Mouse (Mus musculus): ENCODE measurements around the gene Pinlyp. TPM values are rescaled to one million over a fixed set of nuclear protein-coding genes. Genes with fewer than 3 reads are reported as not detected.

Gene Pinlyp
- polyA plus RNA-seq, 1 experiment from 2014 or later = not detected

DNA sequence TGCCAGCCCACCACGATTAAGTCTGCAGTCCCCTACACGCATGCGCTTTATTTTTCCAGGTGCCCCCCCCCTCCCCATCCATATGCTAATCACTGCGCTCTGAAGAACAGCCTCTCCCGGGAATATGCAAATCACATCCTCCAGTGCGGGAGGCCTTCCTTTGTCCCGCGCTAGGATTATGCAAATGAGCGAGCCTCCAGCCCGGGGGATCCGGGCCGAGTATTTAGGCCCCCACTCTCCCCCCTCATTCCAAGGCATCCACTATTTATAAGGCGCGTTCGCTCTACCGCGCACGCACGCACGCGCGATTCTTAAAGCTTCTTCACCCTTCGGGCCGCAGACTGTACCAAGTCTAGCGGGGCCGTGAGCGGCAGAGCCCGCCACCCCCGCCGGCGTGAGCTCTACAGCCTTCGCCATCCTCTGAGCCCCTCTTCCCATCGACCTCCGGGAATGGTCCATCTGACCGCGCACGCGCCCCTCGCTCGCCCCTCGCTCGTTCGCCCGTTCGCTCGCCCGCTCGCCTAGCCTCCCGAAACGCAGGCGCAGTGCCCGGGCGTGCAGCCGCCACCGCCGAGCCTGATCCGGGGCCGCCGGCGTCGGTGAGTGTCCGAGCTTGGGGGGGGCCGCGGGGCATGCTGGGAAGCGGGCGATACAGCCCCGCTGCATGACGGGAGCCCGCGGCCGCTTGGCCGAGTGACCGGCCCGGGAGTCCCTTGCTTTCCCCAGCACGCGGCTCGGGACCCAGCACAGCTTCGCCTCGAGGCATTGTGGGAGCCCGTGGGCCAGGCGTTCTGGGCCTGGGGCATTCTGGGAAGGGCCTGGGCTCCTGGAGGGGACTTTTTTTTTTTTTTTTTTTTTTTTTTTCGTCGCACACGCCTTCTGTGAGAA lies 38.8 kb downstream of the Pinlyp start, which contains the start of gene Zfp428:
Zfp428 (plus strand) TSS at position 169 of the 888 bp plus-strand sequence.
- Histone ChIP-seq H3K4me1 (ENCODE audit: control insufficient read depth, insufficient read depth, low read length) (peaks cover 25% of the 10 kb centered on the region), H3K27ac (ENCODE audit: low read depth, low read length) (peak within 1 kb of the TSS; percentile 99), H3K9me3 (ENCODE audit: control insufficient read depth, low read length) (no peaks in the 10 kb centered on the region), H3K9ac (replicated peaks; ENCODE audit: low read depth, low read length) (peak within 1 kb of the TSS; percentile 89), H3K4me3 (ENCODE audit: low read depth, low read length) (peak within 1 kb of the TSS; percentile 72), H3K27me3 (ENCODE audit: control insufficient read depth, insufficient read depth, low read length) (no peaks in the 10 kb centered on the region), H3K36me3 (ENCODE audit: control insufficient read depth, insufficient read depth, low read length) (peaks cover 7% of the 10 kb centered on the region; the same call in 1 of the 2 replicates), H3K4me2 (ENCODE audit: low read depth, low read length) (peak within 1 kb of the TSS; percentile 66)
- peak; percentile 92 for ATAC-seq (ENCODE audit: low read depth)
- whole genome bisulfite sequencing = under 1% methylated on average over 83 of the region's 84 CpGs

DNA sequence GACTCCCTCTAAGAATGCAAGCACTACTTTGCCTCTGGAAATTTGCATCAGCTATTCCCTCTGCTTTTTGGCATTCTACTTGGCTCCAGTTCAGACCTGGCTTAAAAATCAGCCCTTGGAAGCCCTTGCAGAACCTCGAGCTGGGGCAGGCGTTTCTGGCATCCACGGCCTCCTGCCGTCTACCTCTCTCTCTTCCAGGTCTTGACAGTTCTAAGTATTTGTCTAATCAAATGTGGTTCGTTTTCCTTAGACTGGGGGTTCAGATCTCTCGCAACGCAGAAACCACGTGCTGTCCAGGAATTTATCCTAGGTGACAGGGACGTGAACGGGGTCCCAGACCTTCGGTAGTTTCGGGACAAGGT lies 39.5 kb downstream of the Pinlyp start:
- Histone ChIP-seq H3K27me3 (ENCODE audit: control insufficient read depth, insufficient read depth, low read length) (no peaks in the 10 kb centered on the region), H3K4me1 (ENCODE audit: control insufficient read depth, insufficient read depth, low read length) (peaks cover 25% of the 10 kb centered on the region), H3K27ac (ENCODE audit: low read depth, low read length) (peak overlapping the region; percentile 99), H3K4me3 (ENCODE audit: low read depth, low read length) (peak overlapping the region; percentile 72), H3K4me2 (ENCODE audit: low read depth, low read length) (peak overlapping the region; percentile 66), H3K9me3 (ENCODE audit: control insufficient read depth, low read length) (no peaks in the 10 kb centered on the region), H3K9ac (replicated peaks; ENCODE audit: low read depth, low read length) (peak overlapping the region; percentile 89), H3K36me3 (ENCODE audit: control insufficient read depth, insufficient read depth, low read length) (peaks cover 13% of the 10 kb centered on the region; the same call in 1 of the 2 replicates)
- 0 out of 2 replicates have a peak, but pooled peaks have one; percentile 6 for ATAC-seq (ENCODE audit: low read depth)
- WGBS = under 1% methylated on average over 12 of the region's 12 CpGs

DNA sequence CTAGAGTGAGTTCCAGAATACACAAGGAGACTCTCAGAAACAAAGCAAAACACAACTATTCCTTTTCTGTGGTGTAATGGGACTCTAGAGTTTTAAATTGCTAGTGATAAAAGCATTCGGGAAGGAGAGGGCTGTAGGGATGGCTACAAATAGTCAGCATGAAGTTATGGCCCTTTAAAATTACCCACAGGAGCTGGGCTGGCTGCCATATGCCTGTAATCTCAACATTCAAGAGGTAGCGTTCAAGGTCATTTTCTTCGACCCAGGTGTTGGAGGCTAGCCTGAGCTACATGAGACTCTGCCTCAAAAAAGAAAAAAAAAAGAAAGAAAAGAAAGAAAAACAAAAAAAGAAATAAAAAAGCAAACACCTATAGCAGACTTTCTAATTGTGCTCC lies 39.9 kb downstream of the Pinlyp start:
- H3K9me3 ChIP-seq (ENCODE audit: control insufficient read depth, low read length) = no peaks in the 10 kb centered on the region
- H3K27ac ChIP-seq (ENCODE audit: low read depth, low read length) = peak overlapping the region; percentile 99
- ATAC-seq (ENCODE audit: low read depth) = no peak
- H3K36me3 ChIP-seq (ENCODE audit: control insufficient read depth, insufficient read depth, low read length) = peaks cover 15% of the 10 kb centered on the region; the same call in 1 of the 2 replicates
- peak overlapping the region; percentile 89 for H3K9ac ChIP-seq (replicated peaks; ENCODE audit: low read depth, low read length)
- H3K4me2 ChIP-seq (ENCODE audit: low read depth, low read length) = peak overlapping the region; percentile 66
- H3K4me1 ChIP-seq (ENCODE audit: control insufficient read depth, insufficient read depth, low read length) = peaks cover 25% of the 10 kb centered on the region
- peak overlapping the region; percentile 72 for H3K4me3 ChIP-seq (ENCODE audit: low read depth, low read length)
- 3% methylated on average over 3 of the region's 3 CpGs for WGBS
- H3K27me3 ChIP-seq (ENCODE audit: control insufficient read depth, insufficient read depth, low read length) = no peaks in the 10 kb centered on the region

- WGBS = 9% methylated on average over 15 of the region's 15 CpGs
- Histone ChIP-seq H3K27ac (ENCODE audit: low read depth, low read length) (peak overlapping the region; percentile 99), H3K4me3 (ENCODE audit: low read depth, low read length) (peak overlapping the region; percentile 72), H3K9me3 (ENCODE audit: control insufficient read depth, low read length) (no peaks in the 10 kb centered on the region), H3K4me1 (ENCODE audit: control insufficient read depth, insufficient read depth, low read length) (peaks cover 25% of the 10 kb centered on the region), H3K9ac (replicated peaks; ENCODE audit: low read depth, low read length) (0 out of 2 replicates have a peak overlapping the region, but pooled peaks have one; percentile 89), H3K4me2 (ENCODE audit: low read depth, low read length) (peak overlapping the region; percentile 66), H3K36me3 (ENCODE audit: control insufficient read depth, insufficient read depth, low read length) (peaks cover 17% of the 10 kb centered on the region), H3K27me3 (ENCODE audit: control insufficient read depth, insufficient read depth, low read length) (no peaks in the 10 kb centered on the region)
- no peak for ATAC-seq (ENCODE audit: low read depth)
Observed at GRCm38 (mm10) chr7:24505447-24506064, 40.4 kb downstream of the Pinlyp start.

DNA sequence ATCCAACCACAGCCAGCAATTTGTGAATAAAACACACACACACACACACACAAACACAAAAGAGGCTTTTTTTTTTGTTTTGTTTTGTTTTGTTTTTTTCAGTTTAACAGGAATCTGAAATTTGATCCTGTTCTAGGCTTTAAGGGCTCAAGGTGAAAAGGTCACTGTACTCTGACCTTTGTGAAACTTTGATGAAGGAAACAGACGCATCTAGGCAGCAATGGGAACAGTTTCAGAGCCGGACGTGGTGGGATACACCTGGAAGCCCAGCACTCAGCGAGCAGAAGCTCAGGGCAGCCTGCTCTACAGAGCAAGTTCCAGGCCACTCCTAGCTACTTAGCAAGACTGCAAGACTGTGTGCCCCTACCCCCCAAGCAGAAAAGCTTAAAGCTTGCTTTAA lies 41.0 kb downstream of the Pinlyp start:
- Histone ChIP-seq H3K4me2 (ENCODE audit: low read depth, low read length) (no peak overlapping the region), H3K9me3 (ENCODE audit: control insufficient read depth, low read length) (no peaks in the 10 kb centered on the region), H3K4me3 (ENCODE audit: low read depth, low read length) (no peak overlapping the region), H3K9ac (replicated peaks; ENCODE audit: low read depth, low read length) (no peak overlapping the region), H3K27me3 (ENCODE audit: control insufficient read depth, insufficient read depth, low read length) (no peaks in the 10 kb centered on the region), H3K36me3 (ENCODE audit: control insufficient read depth, insufficient read depth, low read length) (peaks cover 21% of the 10 kb centered on the region), H3K4me1 (ENCODE audit: control insufficient read depth, insufficient read depth, low read length) (peaks cover 25% of the 10 kb centered on the region), H3K27ac (ENCODE audit: low read depth, low read length) (peak overlapping the region; percentile 99)
- no peak for ATAC-seq (ENCODE audit: low read depth)
- 16% methylated on average over 4 of the region's 4 CpGs for WGBS

- H3K9me3 ChIP-seq (ENCODE audit: control insufficient read depth, low read length) = no peaks in the 10 kb centered on the region
- H3K27ac ChIP-seq (ENCODE audit: low read depth, low read length) = no peak overlapping the region
- no peak for ATAC-seq (ENCODE audit: low read depth)
- 18% methylated on average over 10 of the region's 10 CpGs for WGBS
- no peak overlapping the region for H3K9ac ChIP-seq (replicated peaks; ENCODE audit: low read depth, low read length)
- peaks cover 25% of the 10 kb centered on the region for H3K4me1 ChIP-seq (ENCODE audit: control insufficient read depth, insufficient read depth, low read length)
- H3K27me3 ChIP-seq (ENCODE audit: control insufficient read depth, insufficient read depth, low read length) = no peaks in the 10 kb centered on the region
- peaks cover 26% of the 10 kb centered on the region for H3K36me3 ChIP-seq (ENCODE audit: control insufficient read depth, insufficient read depth, low read length)
- H3K4me3 ChIP-seq (ENCODE audit: low read depth, low read length) = no peak overlapping the region
- no peak overlapping the region for H3K4me2 ChIP-seq (ENCODE audit: low read depth, low read length)
Observed at GRCm38 (mm10) chr7:24504004-24504403, 41.9 kb downstream of the Pinlyp start.

GRCm38 (mm10) chr7:24501492-24501891 lies 44.4 kb downstream of the Pinlyp start:
- no peak overlapping the region for H3K27ac ChIP-seq (ENCODE audit: low read depth, low read length)
- H3K4me1 ChIP-seq (ENCODE audit: control insufficient read depth, insufficient read depth, low read length) = peaks cover 20% of the 10 kb centered on the region
- WGBS = 64% methylated on average over 21 of the region's 21 CpGs
- H3K9me3 ChIP-seq (ENCODE audit: control insufficient read depth, low read length) = no peaks in the 10 kb centered on the region
- no peak overlapping the region for H3K4me3 ChIP-seq (ENCODE audit: low read depth, low read length)
- no peak overlapping the region for H3K9ac ChIP-seq (replicated peaks; ENCODE audit: low read depth, low read length)
- no peak overlapping the region for H3K4me2 ChIP-seq (ENCODE audit: low read depth, low read length)
- H3K36me3 ChIP-seq (ENCODE audit: control insufficient read depth, insufficient read depth, low read length) = peaks cover 29% of the 10 kb centered on the region
- ATAC-seq (ENCODE audit: low read depth) = no peak
- H3K27me3 ChIP-seq (ENCODE audit: control insufficient read depth, insufficient read depth, low read length) = no peaks in the 10 kb centered on the region

GRCm38 (mm10) chr7:24500929-24501328 lies 45.0 kb downstream of the Pinlyp start:
- no peak overlapping the region for H3K4me2 ChIP-seq (ENCODE audit: low read depth, low read length)
- WGBS = 36% methylated on average over 7 of the region's 7 CpGs
- no peak for ATAC-seq (ENCODE audit: low read depth)
- H3K4me3 ChIP-seq (ENCODE audit: low read depth, low read length) = no peak overlapping the region
- H3K27me3 ChIP-seq (ENCODE audit: control insufficient read depth, insufficient read depth, low read length) = no peaks in the 10 kb centered on the region
- peaks cover 29% of the 10 kb centered on the region for H3K36me3 ChIP-seq (ENCODE audit: control insufficient read depth, insufficient read depth, low read length)
- H3K9ac ChIP-seq (replicated peaks; ENCODE audit: low read depth, low read length) = no peak overlapping the region
- peaks cover 16% of the 10 kb centered on the region for H3K4me1 ChIP-seq (ENCODE audit: control insufficient read depth, insufficient read depth, low read length)
- H3K9me3 ChIP-seq (ENCODE audit: control insufficient read depth, low read length) = no peaks in the 10 kb centered on the region
- H3K27ac ChIP-seq (ENCODE audit: low read depth, low read length) = no peak overlapping the region

Data from neural tube, embryonic 14.5 days (tissue).